Mouse (Mus musculus): Measurements from ENCODE around the gene Yif1a. TPM values are rescaled to one million over a fixed set of nuclear protein-coding genes. Genes with fewer than 3 reads are reported as not detected.

Yif1a gene
- polyA plus RNA-seq, 1 experiment: 96.4 TPM

DNA sequence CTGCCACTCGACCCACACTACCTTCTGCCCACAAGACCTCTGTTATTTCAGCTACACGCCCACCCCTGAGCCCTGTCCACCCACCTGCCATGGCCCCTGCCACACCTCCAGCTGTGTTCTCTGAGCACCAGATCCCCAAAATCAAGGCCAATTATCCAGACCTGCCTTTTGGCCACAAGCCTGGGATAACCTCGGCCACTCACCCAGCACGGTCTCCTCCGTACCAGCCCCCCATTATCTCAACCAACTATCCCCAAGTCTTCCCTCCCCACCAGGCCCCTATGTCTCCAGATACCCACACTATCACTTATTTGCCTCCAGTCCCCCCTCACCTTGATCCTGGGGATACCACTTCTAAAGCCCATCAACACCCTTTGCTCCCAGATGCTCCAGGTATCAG is 18.9 kb upstream of the Yif1a start:
- TF ChIP-seq POLR2A (IDR thresholded peaks at IDR 0.05; ENCODE audit: low read depth, low read length) (no peak), CTCF (IDR thresholded peaks at IDR 0.05; ENCODE audit: borderline replicate concordance, insufficient read depth, low read length) (no peak)
- H3K4me1 ChIP-seq (ENCODE audit: control insufficient read depth, insufficient read depth, low read length): peaks cover 18% of the 10 kb centered on the region

DNA sequence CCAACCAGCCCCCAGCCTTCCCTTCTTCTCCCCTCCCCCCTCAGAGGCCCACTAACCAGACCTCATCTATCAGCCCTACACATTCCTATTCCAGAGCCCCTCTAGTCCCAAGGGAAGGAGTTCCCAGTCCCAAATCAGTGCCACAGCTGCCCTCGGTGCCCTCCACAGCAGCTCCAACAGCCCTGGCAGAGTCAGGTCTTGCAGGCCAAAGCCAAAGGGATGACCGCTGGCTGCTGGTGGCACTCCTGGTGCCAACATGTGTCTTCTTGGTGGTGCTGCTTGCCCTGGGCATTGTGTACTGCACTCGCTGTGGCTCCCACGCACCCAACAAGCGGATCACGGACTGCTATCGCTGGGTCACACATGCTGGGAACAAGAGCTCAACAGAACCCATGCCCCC is 18.4 kb upstream of the Yif1a start:
- TF ChIP-seq POLR2A (IDR thresholded peaks at IDR 0.05; ENCODE audit: low read depth, low read length): peak; percentile 64
- TF ChIP-seq CTCF (IDR thresholded peaks at IDR 0.05; ENCODE audit: borderline replicate concordance, insufficient read depth, low read length): no peak
- peak overlapping the region; percentile 75 for H3K27ac ChIP-seq (ENCODE audit: insufficient read depth, low read length)
- peak overlapping the region; percentile 29; the same call in 1 of the 2 replicates for H3K4me3 ChIP-seq (ENCODE audit: insufficient read depth, low read length)
- H3K4me1 ChIP-seq (ENCODE audit: control insufficient read depth, insufficient read depth, low read length): peaks cover 13% of the 10 kb centered on the region

More for the DNA sequence above, 18.9 kb upstream of the Yif1a start:
- H3K27ac ChIP-seq (ENCODE audit: insufficient read depth, low read length): no peak overlapping the region
- peak overlapping the region; percentile 41 for H3K4me3 ChIP-seq (ENCODE audit: insufficient read depth, low read length)

DNA sequence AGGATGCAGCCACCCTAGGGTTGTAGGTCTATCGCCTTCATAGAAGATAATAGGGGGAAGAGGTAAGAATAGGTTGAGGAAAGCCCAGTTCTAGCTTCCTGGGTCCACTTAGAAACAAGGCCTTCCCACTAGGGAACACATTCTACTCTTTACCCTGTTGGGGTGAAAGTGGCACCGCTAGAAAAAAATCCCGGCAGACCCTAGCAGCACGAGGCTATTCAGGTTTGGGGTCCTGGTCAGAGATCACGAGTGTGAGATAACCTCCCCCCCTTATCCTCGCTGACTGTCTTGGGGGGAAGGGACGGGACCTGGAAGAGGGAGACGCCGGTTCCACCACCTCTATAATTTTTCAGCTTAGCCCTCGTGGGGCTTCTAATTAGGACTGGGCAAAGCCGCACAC is 17.3 kb upstream of the Yif1a start:
- H3K27ac ChIP-seq (ENCODE audit: insufficient read depth, low read length): peak overlapping the region; percentile 75
- peak overlapping the region; percentile 29 for H3K4me3 ChIP-seq (ENCODE audit: insufficient read depth, low read length)
- peak; percentile 49; the same call in 1 of the 2 replicates for TF ChIP-seq POLR2A (IDR thresholded peaks at IDR 0.05; ENCODE audit: low read depth, low read length)
- TF ChIP-seq CTCF (IDR thresholded peaks at IDR 0.05; ENCODE audit: borderline replicate concordance, insufficient read depth, low read length): no peak
- H3K4me1 ChIP-seq (ENCODE audit: control insufficient read depth, insufficient read depth, low read length): peaks cover 7% of the 10 kb centered on the region

DNA sequence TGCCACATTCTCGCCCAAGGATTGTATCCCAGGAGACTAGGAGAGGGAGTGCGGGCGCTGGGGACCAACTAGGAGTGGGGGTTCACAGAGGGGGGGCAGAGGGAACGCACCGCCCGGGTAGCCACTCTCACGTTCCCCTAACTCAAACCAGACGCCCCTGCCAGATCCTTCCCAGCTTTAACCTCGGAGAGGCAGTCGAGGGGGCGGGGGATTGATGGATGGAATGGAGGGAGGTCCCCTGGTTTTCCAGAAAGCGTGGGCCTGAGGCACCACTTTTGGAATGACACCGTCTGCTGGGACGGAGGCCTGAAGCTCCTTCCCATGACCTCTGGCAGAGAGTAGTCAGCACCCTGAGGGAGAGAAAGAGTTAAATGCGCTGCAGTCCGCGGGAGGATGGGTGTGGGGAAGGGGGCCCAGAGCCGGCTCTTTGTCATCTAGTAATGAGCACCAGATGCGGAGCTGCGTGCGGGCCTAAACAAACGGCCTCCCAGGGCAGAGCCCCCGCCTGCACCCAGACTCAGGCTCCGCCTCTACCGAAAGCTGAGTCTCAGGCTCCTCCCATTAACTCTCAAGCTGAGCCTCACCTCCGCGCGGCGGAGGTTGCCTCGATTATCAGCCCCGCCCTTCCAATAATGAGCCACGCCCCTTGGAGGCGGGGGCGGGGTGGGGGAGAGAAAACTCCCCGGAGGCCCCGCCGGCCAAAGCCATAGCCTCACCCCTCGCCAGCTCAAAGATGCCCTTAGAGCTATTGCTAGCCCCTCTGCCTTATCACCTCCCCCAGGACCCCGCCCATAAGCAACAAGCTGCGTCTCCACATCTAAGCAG is 16.6 kb upstream of the Yif1a start:
- TF ChIP-seq POLR2A (IDR thresholded peaks at IDR 0.05; ENCODE audit: low read depth, low read length) (peak; percentile 69), CTCF (IDR thresholded peaks at IDR 0.05; ENCODE audit: borderline replicate concordance, insufficient read depth, low read length) (no peak)
- Histone ChIP-seq H3K4me3 (ENCODE audit: insufficient read depth, low read length) (peak overlapping the region; percentile 46), H3K4me1 (ENCODE audit: control insufficient read depth, insufficient read depth, low read length) (peaks cover 7% of the 10 kb centered on the region), H3K27ac (ENCODE audit: insufficient read depth, low read length) (peak overlapping the region; percentile 98)

DNA sequence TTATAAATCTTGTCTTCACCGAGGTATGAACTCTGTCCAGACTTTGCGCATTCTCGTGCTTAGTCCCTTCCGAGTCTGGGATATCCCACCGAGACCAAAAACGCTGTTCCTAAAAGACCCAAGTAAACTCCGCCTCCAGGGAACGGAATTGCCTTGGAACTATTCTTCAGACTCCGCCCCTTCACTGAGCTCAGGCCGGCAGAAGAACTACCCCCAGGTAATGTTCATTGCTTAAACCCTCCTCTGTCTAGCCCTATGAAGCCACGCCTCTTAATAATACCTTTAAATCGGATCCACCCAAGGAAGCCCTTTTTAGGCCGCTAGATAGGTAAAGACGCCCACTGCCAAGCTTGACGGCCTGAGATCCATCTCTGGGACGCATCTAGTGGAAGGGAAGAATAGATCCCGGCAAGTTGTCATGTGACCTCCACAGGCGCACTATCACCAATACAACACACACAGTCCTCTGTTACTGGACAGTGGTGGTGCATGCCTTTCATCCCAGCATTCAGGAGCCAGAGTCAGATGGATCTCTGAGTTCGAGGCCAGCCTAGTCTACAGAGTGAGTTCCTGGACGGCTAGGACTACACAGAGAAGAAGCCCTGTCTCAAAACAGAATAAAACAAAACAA is 15.8 kb upstream of the Yif1a start:
- Histone ChIP-seq H3K4me1 (ENCODE audit: control insufficient read depth, insufficient read depth, low read length) (no peaks in the 10 kb centered on the region; the same call in 1 of the 2 replicates), H3K4me3 (ENCODE audit: insufficient read depth, low read length) (peak overlapping the region; percentile 46), H3K27ac (ENCODE audit: insufficient read depth, low read length) (peak overlapping the region; percentile 98)
- no peak for TF ChIP-seq CTCF (IDR thresholded peaks at IDR 0.05; ENCODE audit: borderline replicate concordance, insufficient read depth, low read length)
- TF ChIP-seq POLR2A (IDR thresholded peaks at IDR 0.05; ENCODE audit: low read depth, low read length): 0 out of 2 replicates have a peak, but pooled peaks have one; percentile 48

DNA sequence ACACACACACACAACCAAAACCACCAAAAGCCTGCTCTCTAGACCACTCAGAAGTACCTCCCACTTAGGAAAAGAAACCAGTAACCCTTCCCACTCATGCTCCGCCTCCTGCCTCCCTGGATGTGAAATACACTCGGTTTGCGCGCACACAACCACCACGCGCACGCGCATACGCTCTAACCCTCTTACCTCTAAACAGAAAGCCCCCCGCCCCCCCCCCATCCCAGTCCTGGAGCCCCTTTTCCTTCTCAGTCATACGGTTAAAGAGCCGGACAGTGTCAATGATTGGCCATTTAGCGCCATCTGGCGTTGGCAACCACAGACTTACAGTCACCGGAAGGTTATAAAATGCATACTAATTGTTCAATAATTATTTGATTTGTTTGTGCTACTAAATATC is 15.3 kb upstream of the Yif1a start:
- Histone ChIP-seq H3K27ac (ENCODE audit: insufficient read depth, low read length) (peak overlapping the region; percentile 98), H3K4me1 (ENCODE audit: control insufficient read depth, insufficient read depth, low read length) (no peaks in the 10 kb centered on the region; the same call in 1 of the 2 replicates), H3K4me3 (ENCODE audit: insufficient read depth, low read length) (peak overlapping the region; percentile 46)
- peak; percentile 45; the same call in 1 of the 2 replicates for TF ChIP-seq CTCF (IDR thresholded peaks at IDR 0.05; ENCODE audit: borderline replicate concordance, insufficient read depth, low read length)
- no peak; the same call in 1 of the 2 replicates for TF ChIP-seq POLR2A (IDR thresholded peaks at IDR 0.05; ENCODE audit: low read depth, low read length)

DNA sequence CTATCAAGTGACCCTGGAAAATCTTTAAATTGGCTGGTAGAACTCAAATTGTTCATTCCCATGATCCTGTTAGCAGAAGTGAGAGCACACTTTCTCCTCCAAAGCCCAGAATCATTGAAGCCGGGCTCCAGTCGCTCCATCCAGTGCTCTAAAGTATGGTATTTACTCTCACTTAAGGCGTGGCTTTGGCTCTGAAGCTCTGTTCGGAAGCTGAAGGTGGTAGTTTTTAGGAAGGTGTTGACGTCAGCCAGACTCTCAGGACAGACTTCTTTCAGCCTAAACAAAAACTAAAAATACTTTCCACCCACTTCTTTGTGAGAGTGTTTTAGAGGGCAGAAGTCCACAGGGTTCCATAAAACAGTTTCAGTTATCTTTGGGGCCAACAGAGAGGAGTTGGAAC is 14.8 kb upstream of the Yif1a start:
- Histone ChIP-seq H3K27ac (ENCODE audit: insufficient read depth, low read length) (0 out of 2 replicates have a peak overlapping the region, but pooled peaks have one; percentile 23), H3K4me1 (ENCODE audit: control insufficient read depth, insufficient read depth, low read length) (no peaks in the 10 kb centered on the region; the same call in 1 of the 2 replicates), H3K4me3 (ENCODE audit: insufficient read depth, low read length) (no peak overlapping the region)
- no peak for TF ChIP-seq POLR2A (IDR thresholded peaks at IDR 0.05; ENCODE audit: low read depth, low read length)

DNA sequence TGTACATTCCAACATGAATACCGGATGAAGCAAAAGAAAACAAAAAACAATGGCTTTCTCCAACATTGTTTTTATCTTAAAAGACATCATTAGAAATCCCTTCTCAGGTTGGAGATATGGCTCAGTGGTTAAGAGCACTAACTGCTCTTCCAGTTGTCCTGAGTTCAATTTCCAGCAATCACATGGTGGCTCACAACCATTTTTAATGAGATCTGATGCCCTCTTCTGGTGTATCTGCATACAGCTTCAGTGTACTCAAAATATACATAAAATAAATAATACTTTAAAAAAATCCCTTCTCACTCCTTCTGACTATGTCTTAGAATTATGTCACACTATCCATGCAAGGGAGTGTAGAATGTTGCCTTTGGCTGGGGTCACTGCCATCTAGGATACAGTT is 9.1 kb upstream of the Yif1a start:
- Histone ChIP-seq H3K4me1 (ENCODE audit: control insufficient read depth, insufficient read depth, low read length) (no peaks in the 10 kb centered on the region), H3K4me3 (ENCODE audit: insufficient read depth, low read length) (no peak overlapping the region), H3K27ac (ENCODE audit: insufficient read depth, low read length) (no peak overlapping the region)
- TF ChIP-seq POLR2A (IDR thresholded peaks at IDR 0.05; ENCODE audit: low read depth, low read length): no peak
- no peak for TF ChIP-seq CTCF (IDR thresholded peaks at IDR 0.05; ENCODE audit: borderline replicate concordance, insufficient read depth, low read length)

DNA sequence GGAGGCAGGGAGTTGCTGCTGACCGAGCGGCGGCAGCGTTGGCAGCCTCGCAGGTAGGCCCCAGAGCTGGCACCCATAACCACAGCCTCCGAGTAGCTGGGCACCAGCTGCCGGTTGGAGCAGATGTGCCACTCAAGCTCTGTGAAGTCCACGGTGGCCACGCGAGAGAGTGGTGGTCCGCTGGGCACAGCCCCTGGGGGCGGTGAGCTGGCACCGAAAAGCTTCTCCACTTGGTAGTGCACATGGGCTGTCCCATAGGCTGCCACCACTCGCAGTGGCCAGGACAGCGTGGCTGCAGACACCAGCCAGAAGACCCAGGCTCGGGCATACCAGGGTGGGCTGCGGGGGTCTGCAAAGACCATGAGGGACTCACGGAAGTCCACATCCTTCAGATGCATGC is 6.3 kb upstream of the Yif1a start:
- TF ChIP-seq POLR2A (IDR thresholded peaks at IDR 0.05; ENCODE audit: low read depth, low read length) (no peak), CTCF (IDR thresholded peaks at IDR 0.05; ENCODE audit: borderline replicate concordance, insufficient read depth, low read length) (no peak)
- H3K4me1 ChIP-seq (ENCODE audit: control insufficient read depth, insufficient read depth, low read length): no peaks in the 10 kb centered on the region

DNA sequence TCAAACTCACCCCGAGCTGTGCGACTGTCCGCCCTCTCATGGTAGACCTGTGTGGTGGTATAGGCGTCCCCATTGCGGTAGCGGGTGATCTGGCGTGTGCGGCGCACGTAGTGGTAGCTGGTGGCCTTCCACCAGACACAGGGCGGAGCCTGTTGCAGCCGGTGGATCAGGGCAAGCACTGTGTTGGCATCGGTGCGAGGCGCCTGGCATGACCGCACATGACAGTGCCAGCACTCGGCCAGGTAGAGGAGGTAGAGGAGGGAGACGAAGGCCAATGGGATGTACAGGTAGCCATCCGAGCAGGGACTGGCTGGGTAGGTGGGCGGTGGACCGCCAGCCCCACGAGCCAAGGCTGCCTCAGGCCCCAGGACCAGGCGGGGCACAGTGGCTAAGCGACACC is 5.7 kb upstream of the Yif1a start:
- no peak for TF ChIP-seq CTCF (IDR thresholded peaks at IDR 0.05; ENCODE audit: borderline replicate concordance, insufficient read depth, low read length)
- TF ChIP-seq POLR2A (IDR thresholded peaks at IDR 0.05; ENCODE audit: low read depth, low read length): no peak
- no peaks in the 10 kb centered on the region for H3K4me1 ChIP-seq (ENCODE audit: control insufficient read depth, insufficient read depth, low read length)
- H3K4me3 ChIP-seq (ENCODE audit: insufficient read depth, low read length): no peak overlapping the region
- no peak overlapping the region for H3K27ac ChIP-seq (ENCODE audit: insufficient read depth, low read length)

More for the DNA sequence above, 6.3 kb upstream of the Yif1a start:
- no peak overlapping the region for H3K4me3 ChIP-seq (ENCODE audit: insufficient read depth, low read length)
- H3K27ac ChIP-seq (ENCODE audit: insufficient read depth, low read length): no peak overlapping the region

Measured in embryonic fibroblast, embryonic 13.5 days (primary cell).